In the genomic region with DNA sequence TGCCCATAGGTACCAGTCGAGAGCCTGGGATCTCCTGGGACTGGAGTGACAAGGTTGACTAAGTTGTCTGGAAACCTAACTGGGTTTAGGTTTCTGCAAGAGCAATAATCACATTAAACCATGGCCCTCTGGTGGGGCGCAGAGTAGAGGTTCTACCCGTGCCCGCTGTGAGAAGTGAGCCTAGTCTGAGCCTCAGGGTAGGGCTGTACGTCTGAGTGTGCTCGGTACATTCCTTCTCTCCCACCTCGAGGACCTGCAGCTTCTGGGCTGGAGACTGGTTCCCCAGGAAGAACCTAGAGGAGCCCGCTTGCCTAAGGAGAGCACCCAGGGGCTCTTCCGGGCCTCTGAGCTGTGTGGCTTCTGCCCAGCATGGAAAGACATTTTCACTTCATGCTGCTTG, we compare ENCODE assay signal across 29 mouse cellular contexts.
A peak's percentile ranks its signal among the peaks of the same experiment; 100 is the strongest.
DNase-seq lines count a peak whose midpoint lies in the region; ATAC-seq and TF ChIP-seq lines count a peak whose summit lies in the region.
"Had no signal": no experiment of that assay in that cellular context is flagged by ENCODE, and none has a peak within 500 bp of the region (broad histone marks: within the 10 kb centered on the region; RNA-seq: fewer than 3 reads in every experiment).

No protein-coding gene starts in this region.

- peak overlapping the region; percentile 13; the same call in 1 of the 2 replicates for H3K4me2 ChIP-seq in heart, embryonic 15.5 days
- no peak overlapping the region for H3K4me2 ChIP-seq in lung, postnatal 0 days (replicated peaks; ENCODE audit: low read depth, low read length)
- H3K4me2 ChIP-seq in embryonic facial prominence, embryonic 13.5 days: no peak overlapping the region
- H3K4me2 ChIP-seq: forebrain, embryonic 13.5 days; intestine, embryonic 15.5 days; limb, embryonic 15.5 days; liver, embryonic 13.5 days; midbrain, embryonic 12.5 days; stomach, embryonic 15.5 days had no signal

- TF ChIP-seq CTCF in lung, postnatal 0 days (IDR thresholded peaks at IDR 0.05): no peak
- TF ChIP-seq CTCF in lung, adult 2 months (IDR thresholded peaks at IDR 0.05; ENCODE audit: insufficient read depth, low read length): no peak

- ATAC-seq in heart, embryonic 15.5 days (replicated peaks; ENCODE audit: insufficient number of reproducible peaks, insufficient read depth, low FRiP score, low read depth): 0 out of 2 replicates have a peak, but pooled peaks have one; percentile 7
- peak; percentile 87 for ATAC-seq in lung, postnatal 0 days
- 0 out of 2 replicates have a peak, but pooled peaks have one; percentile 40 for ATAC-seq in embryonic facial prominence, embryonic 13.5 days (ENCODE audit: insufficient number of reproducible peaks, insufficient read depth, low FRiP score, low TSS enrichment, low read depth)
- ATAC-seq: forebrain, embryonic 13.5 days; hindbrain, embryonic 16.5 days; intestine, embryonic 15.5 days had no signal

- WGBS in heart, embryonic 10.5 days: 79% methylated on average over 9 of the region's 9 CpGs
- WGBS in heart, embryonic 15.5 days: 70% methylated on average over 9 of the region's 9 CpGs
- 58% methylated on average over 9 of the region's 9 CpGs for WGBS in lung, postnatal 0 days
- 72% methylated on average over 9 of the region's 9 CpGs for WGBS in lung, adult 2 months
- WGBS in embryonic facial prominence, embryonic 13.5 days: 60% methylated on average over 9 of the region's 9 CpGs

- TF ChIP-seq POLR2A in lung, adult 2 months (IDR thresholded peaks at IDR 0.05; ENCODE audit: borderline replicate concordance, extremely low read depth, low read depth, low read length): no peak

- H3K4me3 ChIP-seq in heart, embryonic 10.5 days: no peak overlapping the region
- no peak overlapping the region for H3K4me3 ChIP-seq in heart, embryonic 15.5 days
- no peak overlapping the region for H3K4me3 ChIP-seq in lung, postnatal 0 days (ENCODE audit: low read depth, low read length)
- H3K4me3 ChIP-seq in lung, adult 2 months (replicated peaks; ENCODE audit: extremely low read depth, low read depth, low read length): no peak overlapping the region
- H3K4me3 ChIP-seq in embryonic facial prominence, embryonic 13.5 days: no peak overlapping the region
- H3K4me3 ChIP-seq: forebrain, embryonic 13.5 days; intestine, embryonic 15.5 days; limb, embryonic 10.5 days; limb, embryonic 15.5 days; liver, embryonic 13.5 days; megakaryocyte, embryonic 14.5 days; midbrain, embryonic 12.5 days; stomach, embryonic 15.5 days had no signal

- peaks cover 44% of the 10 kb centered on the region for H3K4me1 ChIP-seq in heart, embryonic 10.5 days
- H3K4me1 ChIP-seq in heart, embryonic 15.5 days (replicated peaks): peaks cover 18% of the 10 kb centered on the region
- H3K4me1 ChIP-seq in lung, postnatal 0 days (ENCODE audit: insufficient read depth, low read depth, low read length): peaks cover 3% of the 10 kb centered on the region; the same call in 1 of the 2 replicates
- no peaks in the 10 kb centered on the region for H3K4me1 ChIP-seq in lung, adult 2 months (ENCODE audit: control insufficient read depth, insufficient read depth, low read length)
- H3K4me1 ChIP-seq in embryonic facial prominence, embryonic 13.5 days: peaks cover 14% of the 10 kb centered on the region
- H3K4me1 ChIP-seq: intestine, embryonic 15.5 days; liver, embryonic 13.5 days; megakaryocyte, embryonic 14.5 days; midbrain, embryonic 12.5 days had no signal

- no peak for DNase-seq in heart, embryonic 10.5 days (ENCODE audit: low spot score)
- no peak for DNase-seq in heart, adult 8-10 months (ENCODE audit: low spot score)
- DNase-seq in heart, adult 11 months: no peak
- DNase-seq in lung, postnatal 0 days (ENCODE audit: low spot score): peak; percentile 53
- DNase-seq in lung, adult 2 months: no peak
- no peak for DNase-seq in ovary, adult 18-20 months (ENCODE audit: low spot score)
- DNase-seq: adrenal gland, postnatal 25 days; cerebellum, adult 11-12 months; cerebellum, adult 9-11 months; embryo, embryonic 11 days; gastrocnemius, postnatal 10 days; heart, postnatal 10 days; kidney, adult 8-10 months; kidney, postnatal 10 days; layer of hippocampus, adult 9-11 months; liver, embryonic 13.5 days; retina, postnatal 1 day; right cerebral cortex, postnatal 14 days; thymus, postnatal 14 days had no signal

- H3K36me3 ChIP-seq in heart, embryonic 10.5 days: no peaks in the 10 kb centered on the region
- H3K36me3 ChIP-seq in heart, embryonic 15.5 days: no peaks in the 10 kb centered on the region
- no peaks in the 10 kb centered on the region for H3K36me3 ChIP-seq in lung, postnatal 0 days (ENCODE audit: insufficient read depth, low read length)
- no peaks in the 10 kb centered on the region for H3K36me3 ChIP-seq in embryonic facial prominence, embryonic 13.5 days
- H3K36me3 ChIP-seq: intestine, embryonic 15.5 days; limb, embryonic 10.5 days; limb, embryonic 15.5 days; liver, embryonic 13.5 days; midbrain, embryonic 12.5 days; stomach, embryonic 15.5 days had no signal

- peak overlapping the region; percentile 73; the same call in 1 of the 2 replicates for H3K27ac ChIP-seq in heart, embryonic 10.5 days
- H3K27ac ChIP-seq in heart, embryonic 15.5 days: no peak overlapping the region
- H3K27ac ChIP-seq in lung, postnatal 0 days (ENCODE audit: low read length): no peak overlapping the region
- H3K27ac ChIP-seq in embryonic facial prominence, embryonic 13.5 days: no peak overlapping the region
- H3K27ac ChIP-seq: forebrain, embryonic 13.5 days; intestine, embryonic 15.5 days; limb, embryonic 10.5 days; limb, embryonic 15.5 days; liver, embryonic 13.5 days; midbrain, embryonic 12.5 days; stomach, embryonic 15.5 days had no signal

- no peaks in the 10 kb centered on the region for H3K9me3 ChIP-seq in heart, embryonic 10.5 days
- no peaks in the 10 kb centered on the region for H3K9me3 ChIP-seq in heart, embryonic 15.5 days (replicated peaks)
- no peaks in the 10 kb centered on the region for H3K9me3 ChIP-seq in lung, postnatal 0 days (ENCODE audit: low read length)
- H3K9me3 ChIP-seq in embryonic facial prominence, embryonic 13.5 days: no peaks in the 10 kb centered on the region
- H3K9me3 ChIP-seq: forebrain, embryonic 13.5 days; intestine, embryonic 15.5 days; limb, embryonic 10.5 days; limb, embryonic 15.5 days; liver, embryonic 13.5 days; megakaryocyte, embryonic 14.5 days; midbrain, embryonic 12.5 days; stomach, embryonic 15.5 days had no signal

- peaks cover 46% of the 10 kb centered on the region; the same call in 1 of the 2 replicates for H3K27me3 ChIP-seq in heart, embryonic 10.5 days (ENCODE audit: insufficient read depth, poor library complexity, severe bottlenecking)
- peaks cover 20% of the 10 kb centered on the region for H3K27me3 ChIP-seq in heart, embryonic 15.5 days
- H3K27me3 ChIP-seq in lung, postnatal 0 days (replicated peaks; ENCODE audit: insufficient read depth, low read length): 0 out of 2 replicates have a peak, but pooled peaks cover 5% of the 10 kb centered on the region
- peaks cover 21% of the 10 kb centered on the region for H3K27me3 ChIP-seq in embryonic facial prominence, embryonic 13.5 days

- H3K9ac ChIP-seq in heart, embryonic 15.5 days: no peak overlapping the region
- no peak overlapping the region for H3K9ac ChIP-seq in lung, postnatal 0 days (replicated peaks; ENCODE audit: low read depth)
- H3K9ac ChIP-seq in embryonic facial prominence, embryonic 13.5 days: peak overlapping the region; percentile 21; the same call in 1 of the 2 replicates
- H3K9ac ChIP-seq: forebrain, embryonic 13.5 days; intestine, embryonic 15.5 days; limb, embryonic 15.5 days; liver, embryonic 13.5 days; stomach, embryonic 15.5 days had no signal

- TF ChIP-seq EP300 in lung, postnatal 0 days (IDR thresholded peaks at IDR 0.05): no peak

Comparison
In these comparisons a context has a peak if more than half of its experiments do, and no peak if none do; other contexts are left out.
1. ATAC-seq: peak in every context shown above with its lines; median percentile 87 in lung, postnatal 0 days; 40 in embryonic facial prominence, embryonic 13.5 days; 7 in heart, embryonic 15.5 days.